Mouse (Mus musculus) spleen, adult 2 months (tissue): ENCODE data around the gene Vps18.

Source experiments
- CTCF ChIP-seq: fragments of 200-500 bp; IDR thresholded peaks from 2 replicates; pipeline ENCODE4 v1.5.1; 2011; ENCODE audit warnings: mild to moderate bottlenecking, inconsistent platforms; ENCODE audit not compliant: insufficient read depth, insufficient read length, insufficient replicate concordance; ENCODE audit errors: extremely low read depth
- POLR2A ChIP-seq: fragments of 200-500 bp; IDR thresholded peaks from 2 replicates; pipeline ENCODE4 v1.6.1; 2011; ENCODE audit warnings: low read depth, low read length, inconsistent platforms

GRCm38 (mm10) chr2:119325568-119326143 is 37.1 kb downstream of the Vps18 start, which contains the start of gene Dll4:
- TF ChIP-seq POLR2A (no peak), CTCF (no peak)
